In genomic region chr1:4671237-4672019, GRCm38 (mm10) we compare ENCODE assay signal across 9 mouse cellular contexts.
DNase-seq lines count a peak whose midpoint lies in the region; ATAC-seq and TF ChIP-seq lines count a peak whose summit lies in the region.
"Had no signal": no experiment of that assay in that cellular context is flagged by ENCODE, and none has a peak within 500 bp of the region (broad histone marks: within the 10 kb centered on the region; RNA-seq: fewer than 3 reads in every experiment).

No protein-coding gene starts in this region.

- peak; percentile 30; the same call in 1 of the 2 replicates for TF ChIP-seq EP300 in liver, postnatal 0 days (IDR thresholded peaks at IDR 0.05; ENCODE audit: low read depth)

- peak; percentile 96 for ATAC-seq in liver, postnatal 0 days
- no peak for ATAC-seq in liver, embryonic 12.5 days
- peak; percentile 61; the same call in 1 of the 2 replicates for ATAC-seq in hindbrain, embryonic 16.5 days
- ATAC-seq in megakaryocyte progenitor cell, adult 5-6 weeks (replicated peaks; ENCODE audit: poor library complexity), result peak; percentile 46

- H3K27ac ChIP-seq in liver, postnatal 0 days (ENCODE audit: low read depth), result peak overlapping the region; percentile 20; the same call in 1 of the 2 replicates
- no peak overlapping the region for H3K27ac ChIP-seq in liver, embryonic 12.5 days
- H3K27ac ChIP-seq in hindbrain, embryonic 16.5 days (ENCODE audit: low read depth, low read length), result no peak overlapping the region
- H3K27ac ChIP-seq: embryonic facial prominence, embryonic 12.5 days; liver, embryonic 14.5 days had no signal

- DNase-seq in liver, postnatal 0 days, result peak; percentile 23
- peak; percentile 33 for DNase-seq in brain, adult 2 months (ENCODE audit: low read depth, low spot score)
- no peak for DNase-seq in right cerebral cortex, postnatal 4 days
- no peak for DNase-seq in cerebellum, adult 11 months

- H3K4me3 ChIP-seq in liver, postnatal 0 days (ENCODE audit: low read depth, low read length), result no peak overlapping the region
- H3K4me3 ChIP-seq in liver, embryonic 12.5 days, result no peak overlapping the region
- no peak overlapping the region for H3K4me3 ChIP-seq in hindbrain, embryonic 16.5 days (ENCODE audit: low read length)
- H3K4me3 ChIP-seq: embryonic facial prominence, embryonic 12.5 days had no signal

- H3K9ac ChIP-seq in liver, postnatal 0 days (replicated peaks), result no peak overlapping the region
- no peak overlapping the region for H3K9ac ChIP-seq in liver, embryonic 12.5 days
- H3K9ac ChIP-seq in hindbrain, embryonic 16.5 days (ENCODE audit: low read depth, low read length), result no peak overlapping the region
- H3K9ac ChIP-seq: embryonic facial prominence, embryonic 12.5 days; liver, embryonic 14.5 days had no signal

- H3K36me3 ChIP-seq in liver, postnatal 0 days (replicated peaks; ENCODE audit: insufficient read depth, low read length), result no peaks in the 10 kb centered on the region
- no peaks in the 10 kb centered on the region for H3K36me3 ChIP-seq in liver, embryonic 12.5 days
- no peaks in the 10 kb centered on the region for H3K36me3 ChIP-seq in hindbrain, embryonic 16.5 days (ENCODE audit: control insufficient read depth, insufficient read depth, low read length)
- H3K36me3 ChIP-seq: embryonic facial prominence, embryonic 12.5 days had no signal

- WGBS in liver, postnatal 0 days (ENCODE audit: insufficient replicate concordance), result 34% methylated on average over 1 of the region's 1 CpGs
- WGBS in liver, embryonic 12.5 days (ENCODE audit: insufficient replicate concordance), result 54% methylated on average over 1 of the region's 1 CpGs
- 48% methylated on average over 1 of the region's 1 CpGs for WGBS in hindbrain, embryonic 16.5 days

- no peaks in the 10 kb centered on the region for H3K27me3 ChIP-seq in liver, postnatal 0 days (ENCODE audit: insufficient read depth, low read length)
- H3K27me3 ChIP-seq in liver, embryonic 12.5 days (replicated peaks), result no peaks in the 10 kb centered on the region
- H3K27me3 ChIP-seq in hindbrain, embryonic 16.5 days (replicated peaks; ENCODE audit: control insufficient read depth, insufficient read depth, low read length), result no peaks in the 10 kb centered on the region
- H3K27me3 ChIP-seq: embryonic facial prominence, embryonic 12.5 days had no signal

- H3K9me3 ChIP-seq in liver, postnatal 0 days (ENCODE audit: low read length), result no peaks in the 10 kb centered on the region
- H3K9me3 ChIP-seq in liver, embryonic 12.5 days (replicated peaks), result no peaks in the 10 kb centered on the region
- H3K9me3 ChIP-seq in hindbrain, embryonic 16.5 days (ENCODE audit: control insufficient read depth, low read length), result no peaks in the 10 kb centered on the region
- H3K9me3 ChIP-seq: embryonic facial prominence, embryonic 12.5 days had no signal

- no peaks in the 10 kb centered on the region for H3K4me1 ChIP-seq in liver, postnatal 0 days (ENCODE audit: insufficient read depth)
- H3K4me1 ChIP-seq in liver, embryonic 12.5 days, result no peaks in the 10 kb centered on the region
- no peaks in the 10 kb centered on the region for H3K4me1 ChIP-seq in hindbrain, embryonic 16.5 days (ENCODE audit: control insufficient read depth, insufficient read depth, low read depth, low read length)
- H3K4me1 ChIP-seq: embryonic facial prominence, embryonic 12.5 days had no signal

- no peak overlapping the region for H3K4me2 ChIP-seq in liver, postnatal 0 days (ENCODE audit: low read depth, low read length)
- no peak overlapping the region for H3K4me2 ChIP-seq in liver, embryonic 12.5 days
- no peak overlapping the region for H3K4me2 ChIP-seq in hindbrain, embryonic 16.5 days (ENCODE audit: low read length)
- H3K4me2 ChIP-seq: embryonic facial prominence, embryonic 12.5 days had no signal

- no peak for TF ChIP-seq CTCF in liver, postnatal 0 days (IDR thresholded peaks at IDR 0.05; ENCODE audit: low read depth)

Comparison
In these comparisons a context has a peak if more than half of its experiments do, and no peak if none do; other contexts are left out.
1. DNase-seq: peak in liver, postnatal 0 days (single experiment) and brain, adult 2 months (single experiment); none in right cerebral cortex, postnatal 4 days (single experiment) and cerebellum, adult 11 months (single experiment).